Mouse (Mus musculus) liver, embryonic 14.5 days (tissue): ENCODE data around the gene B3galt4. TPM values are rescaled to one million over a fixed set of nuclear protein-coding genes. Genes with fewer than 3 reads are reported as not detected.
A peak's percentile ranks its signal among the peaks of the same experiment; 100 is the strongest.

Experiments
- ATAC-seq: fragments of 200-750 bp; cut with Nextera tagmentation; 2 replicates; pipeline ENCODE4 v1.8.0; 2017; ENCODE audit warnings: moderate number of reproducible peaks, mild to moderate bottlenecking, moderate library complexity; ENCODE audit not compliant: insufficient read depth
- DNase-seq, 3 experiments: peaks; one replicate each; pipeline ENCODE4 v3.0.0-alpha.2; 2012 to 2013; ENCODE audit warnings: low read depth in 3 of 3, low spot score in 3 of 3
- H3K27ac ChIP-seq: fragments of 300-500 bp; sonication (generic); 2 replicates; pipeline ENCODE4 v1.5.1; 2014; ENCODE audit warnings: moderate library complexity, mild to moderate bottlenecking, control low read depth, inconsistent platforms
- H3K27me3 ChIP-seq: fragments of 300-500 bp; sonication (generic); 2 replicates; pipeline ENCODE4 v1.6.1; 2014; ENCODE audit warnings: mild to moderate bottlenecking, low read length, moderate library complexity; ENCODE audit not compliant: control insufficient read depth, insufficient read depth
- H3K36me3 ChIP-seq: fragments of 300-500 bp; sonication (generic); replicated peaks from 2 replicates; pipeline ENCODE4 v1.6.1; 2014; ENCODE audit warnings: low read depth; ENCODE audit not compliant: control insufficient read depth, insufficient read depth
- H3K4me1 ChIP-seq, 2 experiments: fragments of 200-500 bp in 1 of 2; fragments of 300-500 bp in 1 of 2; sonication (generic) in 1 of 2; replicated peaks; 2 replicates each; pipeline ENCODE4 v1.6.1; 2012 to 2014; ENCODE audit warnings: antibody characterized with exemption in 1 of 2, inconsistent platforms in 1 of 2, low read length in 1 of 2; ENCODE audit not compliant: control insufficient read depth in 2 of 2, insufficient read depth in 2 of 2
- H3K4me2 ChIP-seq: fragments of 300-500 bp; sonication (generic); 2 replicates; pipeline ENCODE4 v1.6.1; 2014; ENCODE audit warnings: low read depth, mild to moderate bottlenecking, control low read depth, moderate library complexity
- H3K4me3 ChIP-seq, 2 experiments: fragments of 200-500 bp in 1 of 2; fragments of 300-500 bp in 1 of 2; sonication (generic) in 1 of 2; 2 replicates each; pipeline ENCODE4 v1.5.1; 2012 to 2014; ENCODE audit warnings: low read depth in 2 of 2, low read length in 2 of 2, mild to moderate bottlenecking in 2 of 2, control low read depth in 1 of 2, inconsistent platforms in 1 of 2, moderate library complexity in 1 of 2; ENCODE audit not compliant: insufficient read depth in 1 of 2
- H3K9ac ChIP-seq: fragments of 300-500 bp; sonication (generic); replicated peaks from 2 replicates; pipeline ENCODE4 v1.6.1; 2014; ENCODE audit warnings: mild to moderate bottlenecking, control low read depth, moderate library complexity
- H3K9me3 ChIP-seq: fragments of 300-500 bp; sonication (generic); 2 replicates; pipeline ENCODE4 v1.6.1; 2016; ENCODE audit warnings: low read length, mixed read lengths; ENCODE audit not compliant: control insufficient read depth
- CTCF ChIP-seq: IDR thresholded peaks from 2 replicates; pipeline ENCODE4 v1.5.1; 2016; ENCODE audit warnings: antibody characterized with exemption, low read depth, control low read depth
- EP300 ChIP-seq: IDR thresholded peaks from 2 replicates; pipeline ENCODE4 v1.6.1; 2016; ENCODE audit warnings: antibody characterized with exemption, low read depth
- WGBS: fragments of 180-500 bp; shearing (Covaris S2); extraction: QIAGEN DNeasy Blood & Tissue Kit; methylation state at CpG from one replicate; pipeline ENCODE4 v1.1.7; 2014; ENCODE audit not compliant: insufficient replicate concordance; 5-methylcytosine and 5-hydroxymethylcytosine counted together
- polyA plus RNA-seq, 2 experiments: library from polyadenylated mRNA; depleted of rRNA in 1 of 2; stranded (reverse) in 1 of 2; unstranded in 1 of 2; fragments of >200 nt; fragmentation: Nextera tagmentation in 1 of 2; extraction: Ambion mirVana in 1 of 2; gene quantifications; 2 replicates each; pipeline versions ENCODE4 v1.2.1 to v1.2.3; 2012 to 2014

Gene B3galt4
- polyA plus RNA-seq, 2 experiments: 1.1 to 1.8 TPM

DNA sequence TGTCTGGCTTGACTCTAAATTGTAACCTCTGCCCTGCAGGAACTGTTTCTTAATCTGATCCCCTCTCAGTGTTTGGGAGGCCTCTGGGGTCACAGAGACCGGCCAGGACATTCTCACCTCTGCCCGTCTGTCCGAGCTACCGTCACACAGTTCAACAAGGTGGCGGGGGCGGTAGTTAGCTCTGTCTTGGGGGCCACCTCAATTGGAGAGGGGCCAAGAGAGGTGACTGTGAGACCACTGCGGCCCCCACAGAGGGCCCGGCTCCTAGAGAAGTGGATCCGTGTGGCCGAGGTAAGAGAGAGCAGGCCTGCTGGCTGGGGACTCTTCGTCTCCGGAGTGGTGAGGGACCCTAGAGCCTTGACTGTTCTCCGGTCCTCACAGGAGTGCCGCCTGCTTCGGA, 18.3 kb downstream of the B3galt4 start:
- 89% methylated on average over 15 of the region's 15 CpGs for WGBS
- DNase-seq: no peak
- Histone ChIP-seq H3K4me3 (no peak overlapping the region), H3K9ac (0 out of 2 replicates have a peak overlapping the region, but pooled peaks have one; percentile 23), H3K4me1 (peaks cover 2 to 3% of the 10 kb centered on the region in 2 experiments; a peak in 2 of 4 replicates), H3K27me3 (no peaks in the 10 kb centered on the region), H3K27ac (no peak overlapping the region), H3K9me3 (no peaks in the 10 kb centered on the region), H3K4me2 (no peak overlapping the region), H3K36me3 (peaks cover 2% of the 10 kb centered on the region)
- TF ChIP-seq CTCF (no peak), EP300 (no peak)
- ATAC-seq: no peak

DNA sequence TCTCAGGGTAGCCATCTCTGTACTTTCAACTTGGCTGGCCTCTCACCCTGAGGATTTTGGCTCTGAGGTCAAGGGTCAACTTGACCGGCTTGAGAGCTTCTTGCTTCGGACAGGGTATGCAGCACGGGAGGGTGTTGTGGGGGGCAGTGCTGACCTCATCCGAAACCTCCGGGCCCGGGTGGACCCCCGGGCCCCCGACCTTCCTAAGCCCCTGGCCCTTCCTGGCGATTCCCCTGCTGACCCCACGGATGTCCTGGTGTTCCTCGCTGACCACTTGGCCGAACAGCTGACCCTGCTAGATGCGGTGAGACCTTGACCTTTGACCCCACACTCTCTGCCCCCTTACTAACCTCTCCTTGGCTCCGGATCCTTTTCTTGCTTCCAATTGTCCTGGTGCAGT, 18.8 kb downstream of the B3galt4 start:
- no peak for ATAC-seq
- H3K4me3 ChIP-seq: no peak overlapping the region
- no peaks in the 10 kb centered on the region for H3K9me3 ChIP-seq
- H3K4me1 ChIP-seq: peaks cover 2 to 4% of the 10 kb centered on the region in 2 experiments; a peak in 2 of 4 replicates
- no peak overlapping the region for H3K9ac ChIP-seq
- DNase-seq: no peak
- no peak overlapping the region for H3K27ac ChIP-seq
- peaks cover 2% of the 10 kb centered on the region for H3K36me3 ChIP-seq
- 79% methylated on average over 14 of the region's 14 CpGs for whole genome bisulfite sequencing
- H3K4me2 ChIP-seq: no peak overlapping the region
- TF ChIP-seq CTCF: no peak
- TF ChIP-seq EP300: no peak
- no peaks in the 10 kb centered on the region for H3K27me3 ChIP-seq

DNA sequence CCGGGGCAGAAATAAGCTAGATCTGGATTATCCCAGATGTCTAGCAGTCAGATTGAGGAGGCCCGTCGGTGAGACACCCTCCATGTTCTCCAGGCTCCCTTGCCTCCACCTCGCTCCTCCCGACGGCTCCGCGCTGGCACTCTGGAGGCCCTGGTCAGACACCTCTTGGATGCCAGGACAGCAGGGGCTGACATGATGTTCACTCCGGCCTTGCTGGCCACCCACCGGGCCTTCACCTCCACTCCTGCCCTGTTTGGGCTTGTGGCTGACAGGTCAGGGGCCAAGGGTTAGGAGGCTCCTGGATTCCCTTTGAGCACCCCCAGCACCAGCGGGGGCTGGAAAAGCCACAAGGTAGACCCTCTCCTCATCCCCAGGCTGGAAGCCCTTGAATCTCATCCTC, 19.3 kb downstream of the B3galt4 start:
- TF ChIP-seq EP300: no peak
- no peak for TF ChIP-seq CTCF
- no peak for DNase-seq
- Histone ChIP-seq H3K9ac (no peak overlapping the region), H3K27me3 (no peaks in the 10 kb centered on the region), H3K27ac (no peak overlapping the region), H3K4me1 (peaks cover 2 to 4% of the 10 kb centered on the region in 2 experiments; a peak in 2 of 4 replicates), H3K9me3 (no peaks in the 10 kb centered on the region), H3K4me2 (no peak overlapping the region), H3K4me3 (no peak overlapping the region), H3K36me3 (peaks cover 2% of the 10 kb centered on the region)
- 89% methylated on average over 11 of the region's 11 CpGs for WGBS
- no peak for ATAC-seq

DNA sequence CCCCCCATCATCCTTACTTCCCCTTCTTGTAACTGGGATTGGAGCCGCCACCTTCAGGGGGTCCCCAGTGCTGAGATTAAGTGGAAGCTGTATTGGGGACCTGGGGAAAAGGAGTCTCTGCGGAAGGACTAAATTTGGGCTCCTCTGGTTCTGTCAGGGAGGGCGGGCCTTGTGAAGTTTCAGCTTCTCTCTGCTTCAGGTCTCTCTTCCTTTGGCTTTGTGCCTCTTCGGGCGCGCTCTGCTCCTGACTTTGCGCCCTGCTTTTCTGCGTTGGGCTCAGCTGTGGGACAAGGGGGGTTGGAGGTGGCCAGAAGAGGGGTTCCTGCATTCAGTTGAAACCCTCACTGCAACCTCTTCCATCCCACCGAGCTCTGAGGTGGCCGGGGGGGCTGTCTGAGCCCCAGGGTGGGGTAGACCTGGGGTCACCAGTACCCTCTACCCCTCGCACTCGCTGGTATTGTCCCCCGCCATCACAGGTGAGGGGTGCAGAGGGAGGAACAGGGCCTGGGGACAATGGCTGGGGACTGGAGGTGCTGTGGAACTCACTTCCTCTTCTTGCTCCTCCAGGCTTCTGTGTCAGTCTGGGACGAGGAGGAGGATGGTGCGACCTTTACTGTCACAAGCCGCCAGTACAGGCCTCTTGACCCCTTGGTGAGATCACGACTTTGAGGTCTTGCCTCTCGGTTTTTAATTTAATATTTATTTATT, 20.0 kb downstream of the B3galt4 start:
- DNase-seq (no peak), ATAC-seq (no peak)
- peak overlapping the region; percentile 100 for H3K4me2 ChIP-seq
- no peak overlapping the region; the same call in 1 of the 2 replicates for H3K27ac ChIP-seq
- H3K27me3 ChIP-seq: no peaks in the 10 kb centered on the region
- no peak overlapping the region; the same call in none of the 2 replicates for H3K9ac ChIP-seq
- peak overlapping the region; percentile 74 to 88; a peak in 3 of 4 replicates for H3K4me3 ChIP-seq
- H3K4me1 ChIP-seq: peaks cover 2 to 4% of the 10 kb centered on the region in 2 experiments; a peak in 2 of 4 replicates
- H3K9me3 ChIP-seq: no peaks in the 10 kb centered on the region
- peaks cover 2% of the 10 kb centered on the region; the same call in 1 of the 2 replicates for H3K36me3 ChIP-seq
- 46% methylated on average over 18 of the region's 18 CpGs for WGBS
- TF ChIP-seq CTCF (no peak), EP300 (no peak)
